Mouse (Mus musculus): Measurements from ENCODE around the gene Tgif1. TPM values are rescaled to one million over a fixed set of nuclear protein-coding genes. Genes with fewer than 3 reads are reported as not detected.

Gene Tgif1
- 36.4 and 37.8 TPM in 2 replicates for polyA plus RNA-seq (2015; fragmentation: Nextera tagmentation; extraction: Ambion mirVana)

DNA sequence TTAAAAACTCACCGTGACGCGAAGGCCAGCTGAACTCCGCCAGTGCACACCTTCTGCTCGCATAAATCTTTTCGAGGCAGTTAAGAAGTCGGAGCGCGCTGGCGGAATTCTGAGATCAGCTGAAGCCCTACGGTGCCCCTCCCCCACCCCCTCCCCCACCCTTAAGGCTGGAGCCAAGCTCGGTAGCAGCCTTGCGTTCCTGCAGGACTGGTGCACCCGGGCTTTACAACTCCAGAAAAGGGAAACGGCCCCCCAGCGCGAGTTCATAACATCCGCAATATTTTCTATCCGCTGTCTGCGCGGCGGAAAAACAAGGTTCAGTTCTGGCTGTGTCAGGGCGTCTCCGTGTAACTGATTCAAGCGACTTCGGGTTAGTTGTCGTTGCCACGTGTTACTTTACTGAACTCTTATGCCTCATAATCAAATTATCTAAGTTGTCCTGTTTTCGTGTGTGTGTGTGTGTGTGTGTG is at the start of gene Tgif1:
Tgif1 (minus strand) TSS at position 111 of the 470 bp plus-strand sequence.
- peak; percentile 64 for DNase-seq (ENCODE audit: low spot score)

DNA sequence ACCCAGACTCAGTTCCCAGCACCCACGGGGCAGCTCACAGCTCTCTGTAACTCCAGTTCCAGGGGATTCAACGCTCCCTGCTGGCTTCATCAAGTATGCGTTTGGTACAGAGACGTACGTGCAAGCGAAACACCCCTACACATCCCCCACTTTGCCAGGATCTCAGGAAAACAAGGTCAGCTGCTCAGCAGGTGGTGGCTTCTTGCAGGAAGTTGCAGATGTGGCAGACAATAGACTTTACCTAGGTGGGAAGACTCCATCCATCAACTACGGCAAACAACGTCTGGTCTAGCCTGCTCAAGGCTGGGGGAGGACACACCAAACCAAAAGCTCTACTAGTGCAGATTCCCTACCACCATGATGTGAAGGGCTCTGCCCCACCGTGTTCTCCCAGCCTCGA is 47.3 kb upstream of the Tgif1 start:
- no peak for DNase-seq (ENCODE audit: low spot score)

DNA sequence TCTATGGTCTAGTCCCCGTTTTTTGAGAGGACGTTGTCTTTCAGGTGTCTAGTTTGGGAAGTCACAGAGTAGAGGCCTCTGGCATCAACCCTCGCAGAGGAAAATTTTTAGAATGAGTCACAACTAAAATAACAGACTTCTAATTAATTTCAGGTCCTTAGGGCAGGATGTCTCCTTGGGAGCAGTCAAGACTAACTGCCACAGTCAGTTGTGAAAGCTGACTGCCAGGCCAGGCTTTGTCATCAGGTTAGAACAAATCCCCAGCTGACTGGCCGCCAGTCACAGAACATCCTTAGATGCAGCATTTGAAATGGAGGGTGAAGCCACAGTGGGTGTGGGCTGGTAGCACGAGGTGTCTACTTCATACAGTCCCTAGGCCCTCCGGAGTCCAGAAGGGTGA is 46.3 kb upstream of the Tgif1 start:
- no peak for DNase-seq (ENCODE audit: low spot score)

DNA sequence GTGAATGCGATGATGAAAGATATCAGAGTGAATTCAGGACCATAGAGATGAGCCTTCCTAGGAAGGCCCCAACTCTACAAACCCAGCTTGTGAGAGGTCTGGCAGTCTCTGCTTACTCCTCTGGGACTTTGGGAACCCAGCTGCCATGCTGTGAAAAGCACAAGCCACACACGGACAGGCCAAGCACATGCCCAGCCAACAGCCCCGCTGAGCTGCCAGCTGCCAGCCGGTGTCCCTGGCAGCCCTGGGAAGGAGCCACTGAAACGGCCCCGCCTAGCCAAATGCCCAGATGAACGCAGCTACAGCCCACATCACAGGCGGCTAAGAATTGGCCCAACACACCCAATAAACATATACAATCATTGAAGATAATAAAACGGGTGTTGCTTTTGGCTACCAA is 41.5 kb upstream of the Tgif1 start:
- DNase-seq (ENCODE audit: low spot score): no peak

DNA sequence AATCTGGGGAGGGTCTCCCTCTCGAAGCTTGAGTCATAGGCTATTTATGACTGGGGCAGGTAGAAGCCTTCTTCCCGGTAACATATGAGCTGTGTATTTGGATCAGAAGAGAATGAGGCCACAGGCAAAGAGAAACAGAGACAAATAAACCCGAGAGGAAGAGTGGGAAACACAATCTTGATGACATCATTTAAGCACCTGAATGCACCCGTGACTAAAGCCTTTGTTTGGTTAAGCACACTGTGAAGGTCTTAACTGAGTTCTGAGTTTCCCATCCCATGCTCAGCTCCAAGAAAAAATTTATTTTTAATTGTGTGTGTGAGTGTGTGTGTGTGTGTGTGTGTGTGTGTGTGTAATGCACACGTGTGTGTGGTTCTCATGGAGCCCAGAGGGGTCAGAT is 39.8 kb upstream of the Tgif1 start:
- no peak for DNase-seq (ENCODE audit: low spot score)

DNA sequence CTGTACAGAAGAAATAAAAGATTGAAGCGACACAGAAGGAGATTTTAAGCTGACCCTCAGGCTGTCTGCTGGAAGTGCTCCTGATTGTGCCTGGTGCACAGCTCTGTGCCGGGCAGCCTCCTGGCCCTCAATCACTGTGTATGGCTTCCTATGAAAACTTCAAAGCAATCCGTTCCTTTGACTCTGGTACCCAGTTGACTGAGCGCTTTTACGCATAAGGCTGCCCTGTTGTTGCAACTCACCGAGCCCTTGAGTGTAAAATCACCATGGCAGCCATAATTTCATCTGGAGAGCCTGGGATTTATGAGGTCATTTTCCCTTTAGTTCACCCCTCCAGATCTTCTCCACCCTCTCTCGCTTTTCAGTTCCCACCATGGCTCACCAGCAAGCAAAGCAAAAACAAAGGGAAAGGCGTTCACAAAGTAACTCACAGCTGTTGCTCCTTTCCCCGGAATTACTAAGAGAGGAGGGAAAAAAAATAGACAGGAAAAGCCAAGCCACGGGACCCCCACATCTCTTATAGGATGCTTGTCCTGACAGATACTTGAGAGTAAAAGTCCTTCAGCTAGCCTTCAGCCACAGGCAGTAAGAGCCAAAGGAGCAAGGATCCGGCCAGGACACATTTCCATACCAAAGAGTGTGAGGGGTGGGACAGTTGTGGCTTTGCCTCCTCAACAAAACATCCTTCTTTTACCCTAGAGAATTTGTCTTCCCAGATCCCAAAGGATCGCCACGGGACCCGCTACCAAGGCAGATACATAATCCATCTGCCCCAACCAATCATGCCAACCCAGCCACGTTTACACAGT is 39.1 kb upstream of the Tgif1 start:
- no peak for DNase-seq (ENCODE audit: low spot score)

DNA sequence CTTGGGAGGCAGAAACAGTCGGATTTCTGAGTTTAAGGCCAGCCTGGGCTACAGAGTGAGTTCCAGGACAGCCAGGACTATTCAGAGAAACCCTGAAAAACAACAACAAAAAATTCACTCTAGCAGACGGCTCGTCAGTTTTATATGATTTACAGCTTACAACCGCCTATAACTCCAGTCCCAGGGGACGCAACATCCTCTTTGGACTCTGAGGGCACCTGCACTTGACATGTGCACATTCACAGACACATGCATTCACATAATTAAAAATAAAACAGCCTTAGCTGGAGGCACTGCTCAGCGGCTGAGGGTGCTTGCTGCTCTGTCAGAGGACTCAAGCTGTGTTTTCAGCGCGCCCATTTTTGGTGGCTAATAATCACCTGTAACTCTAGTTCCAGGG is 37.2 kb upstream of the Tgif1 start:
- DNase-seq (ENCODE audit: low spot score): no peak

DNA sequence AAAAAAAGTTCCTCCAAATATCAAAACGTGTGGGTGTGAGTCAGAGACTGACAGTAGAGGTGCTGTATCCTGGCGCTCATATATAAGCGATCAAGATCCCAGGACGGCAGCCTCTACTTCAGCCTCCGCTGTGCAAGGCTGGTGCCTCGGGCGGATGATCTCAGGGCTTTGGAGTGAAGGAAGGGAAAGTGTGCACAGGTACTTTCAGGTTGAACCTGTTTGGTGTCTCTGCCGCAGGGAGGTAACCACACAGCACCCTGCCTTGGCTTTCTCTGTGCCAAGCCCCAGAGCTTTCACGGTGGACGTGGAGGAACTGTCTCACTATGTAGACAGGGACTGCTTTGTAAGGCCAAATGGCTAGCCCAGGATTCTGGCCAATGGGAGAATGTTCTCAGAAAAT is 35.3 kb upstream of the Tgif1 start:
- no peak for DNase-seq (ENCODE audit: low spot score)

DNA sequence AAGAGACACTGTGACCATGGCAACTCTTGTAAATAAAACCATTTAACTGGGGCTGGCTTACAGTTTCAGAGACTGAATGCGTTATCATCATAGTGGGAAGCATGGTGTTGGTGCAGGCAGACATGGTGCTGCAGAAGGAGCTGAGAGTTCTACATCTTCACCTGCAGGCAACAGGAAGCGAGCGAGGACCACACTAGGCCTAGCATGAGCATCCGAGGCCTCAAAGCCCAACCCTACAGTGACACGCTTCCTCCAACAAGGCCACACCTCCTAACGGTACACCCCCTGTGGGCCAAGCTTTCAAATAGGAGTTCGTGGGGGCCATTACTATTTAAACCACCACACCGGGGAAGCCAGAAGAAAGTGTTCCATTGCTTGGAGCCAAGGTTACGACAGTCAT is 34.5 kb upstream of the Tgif1 start:
- no peak for DNase-seq (ENCODE audit: low spot score)

DNA sequence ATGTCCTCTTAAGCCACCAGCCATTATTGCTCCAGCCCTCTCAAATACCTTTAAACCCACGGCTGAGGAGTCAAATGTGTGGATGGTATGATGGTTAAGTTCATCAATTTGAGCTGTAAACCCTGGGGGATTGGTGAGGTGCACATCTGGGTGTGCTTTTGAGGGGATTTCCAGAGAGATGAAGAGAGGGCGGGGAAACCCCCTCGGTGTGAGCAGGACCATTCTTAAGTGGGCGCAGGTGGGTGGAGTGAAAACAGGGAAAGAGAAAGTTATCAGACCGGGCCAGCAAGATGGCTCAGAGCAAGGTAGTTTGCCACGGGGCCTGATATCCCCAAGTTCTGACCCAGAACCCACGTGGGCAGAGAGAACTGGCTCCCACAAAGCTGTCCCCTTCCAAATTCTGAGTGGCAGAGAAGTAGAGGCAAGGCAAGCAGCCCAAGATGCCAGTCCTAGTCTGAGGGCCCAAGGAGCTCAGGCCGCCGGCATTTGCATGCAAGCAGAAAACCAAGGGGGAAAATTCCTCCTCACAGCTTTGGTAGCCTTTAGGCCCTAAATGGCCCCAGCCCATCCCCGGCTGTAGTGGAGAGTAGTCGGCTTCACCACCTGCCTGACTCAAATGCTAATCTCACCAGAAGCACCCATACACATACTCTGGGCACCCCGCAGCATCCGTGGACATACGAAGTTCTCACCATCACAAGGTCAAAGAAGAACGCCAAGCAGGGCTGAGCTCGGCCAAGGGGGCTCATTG is 33.5 kb upstream of the Tgif1 start:
- DNase-seq (ENCODE audit: low spot score): no peak

DNA sequence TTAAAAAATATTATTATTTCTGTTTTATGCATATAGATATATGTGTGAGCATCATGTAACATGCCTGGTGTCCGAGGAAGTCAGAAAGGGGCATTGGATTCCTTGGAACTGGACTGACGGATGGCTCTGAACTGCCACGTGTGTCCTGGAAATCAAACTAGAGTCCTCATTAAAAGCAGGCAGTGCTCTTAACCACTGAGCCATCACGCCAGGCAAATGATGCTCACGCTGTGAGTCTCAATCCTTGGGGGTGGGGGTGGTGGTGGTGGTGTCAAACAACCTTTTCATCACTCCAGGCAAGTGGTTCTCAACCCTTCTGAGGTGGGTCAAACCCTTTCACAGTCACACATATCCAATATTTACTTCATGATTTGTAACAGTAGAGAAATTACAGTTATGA is 32.5 kb upstream of the Tgif1 start:
- no peak for DNase-seq (ENCODE audit: low spot score)

DNA sequence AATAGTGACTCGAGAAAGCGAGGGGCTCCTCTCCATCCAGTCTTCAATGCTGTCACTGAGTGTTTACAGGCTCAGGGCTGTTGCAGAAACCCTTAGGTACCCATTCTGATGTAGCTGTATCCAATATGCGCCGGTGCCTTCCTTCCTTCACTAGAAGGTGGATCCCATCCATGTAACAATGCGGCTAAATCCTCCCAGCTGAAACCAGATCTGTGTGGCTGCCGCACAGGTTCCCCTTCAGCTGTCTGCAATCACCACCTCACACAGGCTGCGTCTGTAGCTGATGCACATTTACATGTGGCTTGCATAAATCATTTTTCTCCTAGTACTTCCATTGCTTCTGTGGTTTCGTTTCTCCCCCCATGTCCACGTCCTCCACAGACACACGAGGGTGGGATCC is 28.6 kb upstream of the Tgif1 start:
- DNase-seq (ENCODE audit: low spot score): no peak

DNA sequence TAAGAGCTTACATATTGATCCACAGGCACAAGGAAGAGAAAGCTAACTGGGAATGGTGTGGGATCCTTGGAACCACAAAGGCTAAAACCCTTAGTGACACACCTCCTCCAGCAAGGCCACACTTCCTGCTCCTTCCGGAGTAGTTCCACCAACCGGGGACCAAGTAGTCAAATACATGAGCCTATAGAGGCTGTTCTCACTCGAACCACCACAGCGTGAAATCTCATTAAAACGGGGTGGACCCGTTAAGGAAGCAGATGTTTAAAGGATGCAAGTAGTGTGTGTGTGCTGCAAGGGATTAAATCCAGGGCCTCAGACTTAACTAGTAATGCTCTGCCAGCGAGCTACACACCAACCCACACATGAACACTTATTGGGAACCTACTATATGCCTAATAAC is 27.8 kb upstream of the Tgif1 start:
- DNase-seq (ENCODE audit: low spot score): no peak

DNA sequence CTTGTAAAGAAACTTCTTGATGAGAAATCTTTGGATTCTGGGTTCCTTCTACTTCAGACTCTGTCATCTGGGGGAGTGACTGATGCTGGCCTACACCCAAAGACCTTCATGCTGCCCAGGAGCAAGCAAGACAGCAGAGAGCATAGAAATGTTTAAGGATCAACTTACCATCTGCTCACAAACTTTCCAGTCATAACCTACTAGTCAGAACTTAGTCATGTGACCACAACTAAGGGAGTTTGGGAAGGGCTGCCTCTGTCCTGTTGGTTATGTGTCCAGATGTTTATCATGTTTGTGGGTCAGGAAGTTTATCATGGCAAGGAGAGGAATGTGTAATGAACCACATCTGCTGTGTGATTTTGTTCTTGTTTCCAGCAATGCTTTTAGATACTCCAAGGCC is 24.9 kb upstream of the Tgif1 start:
- no peak for DNase-seq (ENCODE audit: low spot score)

DNA sequence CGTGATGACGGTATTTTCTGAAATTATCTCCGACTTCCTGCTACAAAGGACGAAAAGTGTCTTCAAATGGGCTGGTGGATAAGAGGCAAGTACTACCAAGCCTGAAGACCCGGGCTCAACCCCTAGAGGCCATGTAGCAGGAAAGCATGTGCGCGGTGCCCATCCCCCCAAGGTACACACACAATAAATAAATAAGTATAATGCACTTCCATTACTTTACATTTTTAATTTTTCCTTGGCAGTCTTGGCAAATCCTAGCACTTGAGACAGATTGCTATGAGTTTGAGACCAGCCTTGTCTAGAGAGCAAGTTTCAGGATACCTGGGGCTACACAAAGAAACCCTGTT is 20.4 kb upstream of the Tgif1 start:
- no peak for DNase-seq (ENCODE audit: low spot score)

DNA sequence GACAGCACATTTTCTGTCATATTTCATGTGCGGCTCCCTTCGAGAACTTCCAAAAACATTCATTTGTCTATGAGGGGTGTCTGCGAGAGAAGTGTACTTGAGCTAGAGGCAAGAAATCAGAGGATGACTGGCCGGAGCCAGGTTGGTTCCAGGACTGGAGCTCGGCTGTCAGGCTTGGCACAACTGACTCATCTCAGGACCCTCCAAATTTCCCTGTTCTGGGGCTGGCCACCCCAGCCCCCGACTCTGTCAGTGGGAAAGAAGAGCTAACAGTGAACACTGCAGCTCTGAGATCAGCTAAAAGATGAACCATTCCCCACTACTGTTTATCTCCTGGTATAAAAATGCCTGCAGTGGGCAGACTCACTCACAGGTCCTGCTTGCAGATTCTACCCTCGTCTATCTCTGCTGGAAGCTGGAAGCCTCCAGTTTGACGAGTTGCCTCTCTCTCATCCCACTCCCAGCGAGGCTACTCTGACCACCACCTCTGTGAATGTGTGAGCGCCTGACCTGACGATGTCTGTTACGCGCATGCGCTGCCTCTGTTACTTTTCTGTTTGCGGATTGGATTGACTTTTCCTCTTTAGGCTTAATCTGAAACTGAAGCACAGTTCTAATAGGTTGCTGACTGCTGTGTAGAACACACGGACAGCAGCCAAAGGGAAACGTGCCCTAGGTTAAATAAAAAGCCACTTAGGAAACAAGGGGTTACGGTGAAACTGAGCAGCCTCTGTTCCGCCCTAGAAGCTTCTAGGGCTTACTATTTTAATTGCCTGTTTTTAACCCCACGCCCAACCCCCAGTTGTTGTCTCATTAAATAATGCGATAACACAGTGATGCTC is 19.8 kb upstream of the Tgif1 start:
- DNase-seq (ENCODE audit: low spot score): peak; percentile 11

DNA sequence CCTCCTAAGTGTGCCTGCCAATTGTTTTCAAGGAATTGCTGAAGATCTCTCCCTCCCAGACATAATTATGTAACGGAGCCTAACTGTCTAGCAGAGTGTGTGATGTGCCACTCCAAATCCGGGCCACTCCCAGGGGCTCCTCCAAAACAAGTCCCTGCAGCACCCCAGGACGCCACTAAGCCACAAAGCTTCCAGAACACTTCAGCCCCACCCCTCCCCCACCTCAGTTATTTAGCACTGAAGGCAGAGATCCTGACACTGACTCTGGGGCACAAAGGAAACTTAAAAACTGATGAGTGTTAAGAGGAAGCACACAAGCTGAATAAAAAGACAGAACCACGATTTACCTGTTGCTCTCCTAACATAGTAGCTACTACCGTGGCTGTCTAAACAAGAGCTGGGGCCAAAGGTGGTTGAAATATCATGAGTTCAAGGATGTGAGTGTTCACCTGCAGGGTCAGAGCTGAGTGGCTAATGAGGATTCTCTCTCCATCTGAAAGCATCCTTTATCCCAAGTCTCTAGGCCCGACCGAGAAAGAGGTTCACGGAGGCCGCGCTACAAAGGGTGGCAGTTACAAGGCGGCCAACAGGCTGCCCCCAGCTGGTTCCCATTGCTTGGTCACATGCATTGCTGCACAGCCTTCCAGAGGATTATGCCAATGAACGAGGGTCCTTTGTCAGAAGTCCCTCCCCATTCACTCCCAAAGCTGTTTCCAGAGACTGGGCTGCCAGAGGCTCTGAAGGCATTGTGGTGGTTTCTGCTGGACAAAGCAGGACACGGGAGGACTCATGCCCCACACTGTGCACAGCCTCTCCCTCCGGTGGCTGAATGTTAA is 19.0 kb upstream of the Tgif1 start:
- no peak for DNase-seq (ENCODE audit: low spot score)

DNA sequence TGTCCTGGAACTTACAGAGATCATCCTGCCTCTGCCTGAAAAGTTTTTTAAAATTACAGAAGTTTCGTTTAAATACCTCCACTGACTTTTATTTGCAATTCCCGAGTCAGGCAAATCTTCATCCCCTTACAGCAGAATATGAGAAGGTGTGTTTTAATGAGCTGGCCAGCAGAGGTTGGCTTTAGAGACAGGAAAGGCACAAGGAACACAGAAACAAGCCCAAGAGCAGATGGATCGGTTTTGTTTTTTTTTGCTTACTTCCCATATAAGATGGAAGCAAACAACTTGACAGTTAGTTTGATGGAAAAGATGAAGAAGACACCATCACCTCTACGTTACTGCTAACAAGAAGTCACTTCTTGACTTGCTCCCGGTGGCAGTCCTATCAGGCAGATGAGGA is 18.3 kb upstream of the Tgif1 start:
- no peak for DNase-seq (ENCODE audit: low spot score)

DNA sequence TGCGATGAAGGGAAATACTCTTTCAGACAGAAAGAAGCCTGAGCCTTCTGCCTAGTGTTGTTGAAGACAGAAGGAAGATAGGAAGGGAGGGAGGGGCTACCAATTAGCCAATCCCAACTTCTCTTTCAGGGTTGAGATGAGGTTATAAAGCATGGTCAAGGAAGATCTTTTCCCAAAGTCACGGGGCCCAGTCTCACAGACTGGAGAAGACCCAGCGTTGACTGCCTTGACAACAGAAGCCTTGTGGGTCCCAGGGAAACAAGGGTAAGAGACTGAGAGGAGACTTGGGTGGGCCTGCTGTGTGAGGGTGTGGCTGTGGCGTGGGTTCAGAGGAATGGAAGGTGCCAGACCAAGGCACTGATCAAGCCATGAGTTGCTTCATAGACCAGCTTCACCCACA is 17.2 kb upstream of the Tgif1 start:
- DNase-seq (ENCODE audit: low spot score): no peak

DNA sequence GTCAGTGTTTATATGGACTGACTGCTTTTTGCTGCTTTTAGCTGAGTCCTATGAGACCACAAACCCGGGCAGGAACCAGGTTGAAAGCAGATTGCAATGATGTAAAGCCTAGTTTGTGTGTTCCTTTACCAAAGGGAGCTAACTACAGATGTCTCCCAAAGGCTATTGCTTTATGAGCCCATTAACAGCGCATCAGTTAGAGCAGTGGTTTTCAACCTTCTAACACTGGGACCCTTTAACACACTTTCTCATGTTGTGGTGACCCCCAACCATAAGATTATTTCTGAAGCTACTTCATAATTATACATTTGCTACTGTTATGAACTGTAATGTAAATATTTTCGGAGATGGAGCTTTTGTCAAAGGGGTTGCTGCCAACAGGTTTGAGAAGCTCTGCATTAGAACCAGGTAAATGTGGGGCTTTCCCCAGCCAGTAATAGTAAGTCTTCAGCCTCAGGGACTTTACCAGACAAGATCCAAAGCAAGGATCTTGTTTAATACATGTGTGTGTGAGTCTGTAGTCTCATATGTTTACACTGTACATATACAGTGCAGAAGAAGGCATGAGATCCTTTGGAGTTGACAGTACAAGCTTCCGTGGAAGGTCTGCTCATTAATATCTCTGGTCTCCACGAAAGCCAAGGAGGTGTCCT is 15.4 kb upstream of the Tgif1 start:
- DNase-seq (ENCODE audit: low spot score): no peak

Measured in thymus, postnatal 0 days (tissue).